Mouse (Mus musculus) forebrain, embryonic 13.5 days (tissue): ENCODE results near the gene Akirin1. TPM values are rescaled to one million over a fixed set of nuclear protein-coding genes. Genes with fewer than 3 reads are reported as not detected.

Source experiments
- polyA plus RNA-seq: library from polyadenylated mRNA; unstranded; fragments of >200 nt; fragmentation: Nextera tagmentation; extraction: Ambion mirVana; gene quantifications from 2 replicates; pipeline ENCODE4 v1.2.1, GENCODE M21; 2015

The Akirin1 gene
- polyA plus RNA-seq, 1 experiment from 2014 or later = 74.6 TPM

Other genes with a start within 250 kb of the Akirin1 start
- 62.6 and 65.9 TPM in 2 replicates for gene Macf1, start 66.0 kb downstream of the Akirin1 start, polyA plus RNA-seq
- gene Ndufs5, start 32.1 kb downstream of the Akirin1 start, polyA plus RNA-seq = 352 and 406 TPM in 2 replicates
- gene Rhbdl2, start 37.5 kb upstream of the Akirin1 start, polyA plus RNA-seq = 0.61 and 1.3 TPM in 2 replicates
- 0.10 and 0.12 TPM in 2 replicates for gene 4933427I04Rik, start 109.3 kb upstream of the Akirin1 start, polyA plus RNA-seq
- 35.5 and 43.3 TPM in 2 replicates for gene Mycbp, start 154.5 kb upstream of the Akirin1 start, polyA plus RNA-seq
- 44.1 and 46.3 TPM in 2 replicates for gene Rragc, start 167.1 kb upstream of the Akirin1 start, polyA plus RNA-seq
- gene 4930535I16Rik, start 167.7 kb upstream of the Akirin1 start, polyA plus RNA-seq = not detected in 2 replicates